Mouse (Mus musculus) G1E (cell line): ENCODE measurements around the gene Pex3.

Source experiments
- CTCF ChIP-seq: IDR thresholded peaks from 2 replicates; pipeline ENCODE4 v1.5.1; 2012; ENCODE audit warnings: low read depth, low read length, inconsistent platforms, mixed read lengths
- GATA1 ChIP-seq: IDR thresholded peaks from 2 replicates; pipeline ENCODE4 v1.6.1; 2012; ENCODE audit warnings: borderline replicate concordance, low read length, inconsistent platforms, mixed read lengths
- GATA2 ChIP-seq: IDR thresholded peaks from 2 replicates; pipeline ENCODE4 v1.6.1; 2012; ENCODE audit warnings: low read depth, low read length, inconsistent platforms, borderline replicate concordance
- POLR2AphosphoS5 ChIP-seq: IDR thresholded peaks from 2 replicates; pipeline ENCODE4 v1.6.1; 2012; ENCODE audit warnings: low read depth, low read length, inconsistent platforms; ENCODE audit not compliant: insufficient replicate concordance

GRCm38 (mm10) chr10:13474568-13474955 lies 78.4 kb downstream of the Pex3 start:
- TF ChIP-seq CTCF = no peak
- no peak for TF ChIP-seq GATA1
- no peak for TF ChIP-seq POLR2AphosphoS5
- TF ChIP-seq GATA2 = no peak
